Mouse (Mus musculus) liver, postnatal 0 days (tissue): ENCODE measurements around the gene Rsl1. TPM values are rescaled to one million over a fixed set of nuclear protein-coding genes. Genes with fewer than 3 reads are reported as not detected.
A peak's percentile ranks its signal among the peaks of the same experiment; 100 is the strongest.
"Not testable (repeated sequence)": the region's sequence is repeated elsewhere in the genome, so short reads cannot be mapped to it uniquely, and the experiment has no call there.

Experiments used
- ATAC-seq: fragments of 200-750 bp; cut with Nextera tagmentation; 2 replicates; pipeline ENCODE4 v1.8.0; 2017; ENCODE audit warnings: mild to moderate bottlenecking, moderate library complexity
- DNase-seq: peaks from one replicate; pipeline ENCODE4 v3.0.0-alpha.2; 2016
- H3K27ac ChIP-seq: fragments of 300-500 bp; sonication (generic); 2 replicates; pipeline ENCODE4 v1.5.1; 2014; ENCODE audit warnings: antibody characterized with exemption, moderate library complexity, mild to moderate bottlenecking, low read depth
- H3K27me3 ChIP-seq: fragments of 300-500 bp; sonication (generic); 2 replicates; pipeline ENCODE4 v1.6.1; 2014; ENCODE audit warnings: low read length, control low read depth, mixed read lengths; ENCODE audit not compliant: insufficient read depth
- H3K36me3 ChIP-seq: fragments of 300-500 bp; sonication (generic); replicated peaks from 2 replicates; pipeline ENCODE4 v1.6.1; 2014; ENCODE audit warnings: mild to moderate bottlenecking, control low read depth, low read length, moderate library complexity, mixed read lengths; ENCODE audit not compliant: insufficient read depth
- H3K4me1 ChIP-seq: fragments of 300-500 bp; sonication (generic); 2 replicates; pipeline ENCODE4 v1.6.1; 2014; ENCODE audit warnings: antibody characterized with exemption, mild to moderate bottlenecking, control low read depth; ENCODE audit not compliant: insufficient read depth
- H3K4me2 ChIP-seq: fragments of 300-500 bp; sonication (generic); 2 replicates; pipeline ENCODE4 v1.6.1; 2014; ENCODE audit warnings: low read depth, mild to moderate bottlenecking, low read length, moderate library complexity, mixed read lengths
- H3K4me3 ChIP-seq: fragments of 300-500 bp; sonication (generic); 2 replicates; pipeline ENCODE4 v1.5.1; 2014; ENCODE audit warnings: low read depth, low read length
- H3K9ac ChIP-seq: fragments of 300-500 bp; sonication (generic); replicated peaks from 2 replicates; pipeline ENCODE4 v1.6.1; 2014; ENCODE audit warnings: mild to moderate bottlenecking, moderate library complexity
- H3K9me3 ChIP-seq: fragments of 300-500 bp; sonication (generic); 2 replicates; pipeline ENCODE4 v1.6.1; 2016; ENCODE audit warnings: mild to moderate bottlenecking, control low read depth, low read length, mixed read lengths
- CTCF ChIP-seq: sonication (generic); IDR thresholded peaks from 2 replicates; pipeline ENCODE4 v1.5.1; 2016; ENCODE audit warnings: antibody characterized with exemption, low read depth
- EP300 ChIP-seq: IDR thresholded peaks from 2 replicates; pipeline ENCODE4 v1.6.1; 2016; ENCODE audit warnings: antibody characterized with exemption, low read depth, mild to moderate bottlenecking
- WGBS: fragments of 180-500 bp; shearing (Covaris S2); extraction: QIAGEN DNeasy Blood & Tissue Kit; methylation state at CpG from one replicate; pipeline ENCODE4 v1.1.7; 2014; ENCODE audit not compliant: insufficient replicate concordance; 5-methylcytosine and 5-hydroxymethylcytosine counted together
- polyA plus RNA-seq: library from polyadenylated mRNA; unstranded; fragments of >200 nt; fragmentation: Nextera tagmentation; extraction: Ambion mirVana; gene quantifications from 2 replicates; pipeline ENCODE4 v1.2.1, GENCODE M21; 2015

The Rsl1 gene
- polyA plus RNA-seq, result 2.0 and 2.1 TPM in 2 replicates

GRCm38 (mm10) chr13:67172991-67173722, at the start of gene Rsl1:
Rsl1 (plus strand) TSS chr13:67173182.
- H3K27ac ChIP-seq, result peak within 1 kb of the TSS; percentile 72
- H3K36me3 ChIP-seq, H3K27me3 ChIP-seq, H3K4me1 ChIP-seq, H3K9me3 ChIP-seq: not testable (repeated sequence)
- H3K4me3 ChIP-seq, result peak within 1 kb of the TSS; percentile 63
- DNase-seq (peak; percentile 55), ATAC-seq (peak; percentile 96)
- WGBS, result 0% methylated on average over 15 of the region's 17 CpGs
- peak within 1 kb of the TSS; percentile 70 for H3K9ac ChIP-seq
- H3K4me2 ChIP-seq, result peak within 1 kb of the TSS; percentile 75

DNA sequence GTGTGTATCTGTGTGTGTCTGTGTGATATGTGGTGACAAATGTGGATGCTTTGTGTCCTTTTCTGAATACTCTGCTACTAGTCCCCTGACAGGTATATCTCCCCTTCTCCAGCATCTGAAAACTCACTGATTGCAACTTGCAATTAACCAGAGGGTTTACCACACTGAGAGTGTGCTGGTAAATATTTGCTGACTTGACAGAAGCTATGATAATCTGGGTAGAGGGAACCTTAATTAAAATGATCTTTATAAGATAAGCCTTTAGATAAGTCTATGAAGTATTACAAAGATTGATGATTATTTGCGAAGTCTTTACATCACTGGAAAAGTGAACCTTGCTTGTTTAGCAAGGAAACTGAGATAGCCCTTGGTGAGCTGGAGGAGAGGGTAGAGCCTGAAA, 48.5 kb upstream of the Rsl1 start:
- H3K27me3 ChIP-seq, result no peaks in the 10 kb centered on the region
- H3K4me1 ChIP-seq, result 0 out of 2 replicates have a peak, but pooled peaks cover 3% of the 10 kb centered on the region
- ATAC-seq (no peak), DNase-seq (no peak)
- 82% methylated on average over 1 of the region's 1 CpGs for WGBS
- no peak for TF ChIP-seq EP300
- TF ChIP-seq CTCF, result no peak
- no peaks in the 10 kb centered on the region for H3K36me3 ChIP-seq
- H3K9ac ChIP-seq, result no peak overlapping the region
- H3K27ac ChIP-seq, result no peak overlapping the region
- H3K4me2 ChIP-seq, result no peak overlapping the region
- H3K9me3 ChIP-seq, result no peaks in the 10 kb centered on the region
- H3K4me3 ChIP-seq, result no peak overlapping the region

DNA sequence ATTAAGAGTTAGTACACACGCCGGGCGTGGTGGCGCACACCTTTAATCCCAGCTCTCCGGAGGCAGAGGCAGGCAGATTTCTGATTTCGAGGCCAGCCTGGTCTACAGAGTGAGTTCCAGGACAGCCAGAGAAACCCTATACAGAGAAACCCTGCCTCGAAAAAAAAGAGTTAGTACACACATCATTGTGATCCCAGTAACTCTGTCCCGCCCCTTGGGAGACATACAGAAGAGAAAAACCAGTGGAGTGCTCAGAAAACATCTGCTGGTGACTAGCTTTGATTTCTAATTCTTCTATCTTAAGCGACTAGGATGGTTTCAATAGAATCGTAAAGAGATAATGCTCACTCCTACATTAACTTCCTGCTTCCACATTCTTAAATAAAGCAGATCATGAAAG, 45.5 kb upstream of the Rsl1 start:
- H3K27me3 ChIP-seq, DNase-seq, H3K4me3 ChIP-seq, H3K4me1 ChIP-seq, H3K27ac ChIP-seq, H3K9me3 ChIP-seq, H3K9ac ChIP-seq, H3K36me3 ChIP-seq, ATAC-seq: not testable (repeated sequence)
- 70% methylated on average over 10 of the region's 10 CpGs for WGBS
- H3K4me2 ChIP-seq, result peak overlapping the region; percentile 83

DNA sequence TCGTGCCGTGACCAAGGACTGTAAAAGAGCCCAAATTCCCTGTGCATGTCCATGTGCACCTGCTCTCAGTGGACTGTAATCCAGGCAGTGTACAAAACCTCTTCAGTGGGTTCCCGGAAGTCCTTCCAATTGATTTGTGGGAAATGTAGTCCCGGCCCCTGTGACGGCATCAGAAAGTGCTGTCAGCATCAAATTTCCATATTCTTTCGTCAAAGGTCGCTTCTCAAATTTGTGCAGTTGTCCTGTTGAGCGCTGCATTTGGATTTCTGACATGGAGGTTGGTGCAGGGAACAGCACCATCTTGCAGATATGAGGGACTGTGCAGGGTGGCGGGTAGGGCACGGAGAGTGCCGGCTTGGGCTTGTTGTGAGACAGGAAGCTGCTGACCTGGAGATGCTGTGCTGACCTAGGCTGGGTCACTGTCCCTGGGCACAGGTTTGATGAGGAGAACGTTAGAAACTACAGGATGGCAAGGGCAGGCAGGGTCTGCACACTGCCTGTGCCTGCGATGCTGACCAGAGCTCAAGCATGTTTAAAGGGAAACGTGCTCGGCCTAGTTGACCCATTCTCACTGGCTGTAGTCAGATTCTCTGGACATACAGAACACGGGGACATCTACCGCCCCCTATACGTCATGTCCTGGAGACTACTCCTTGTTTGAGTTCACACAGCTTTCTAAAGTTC, 44.8 kb upstream of the Rsl1 start:
- Histone ChIP-seq H3K9ac (peak overlapping the region; percentile 75), H3K27me3 (no peaks in the 10 kb centered on the region), H3K27ac (peak overlapping the region; percentile 84), H3K4me2 (peak overlapping the region; percentile 83), H3K9me3 (no peaks in the 10 kb centered on the region), H3K4me1 (0 out of 2 replicates have a peak, but pooled peaks cover 3% of the 10 kb centered on the region), H3K4me3 (peak overlapping the region; percentile 76), H3K36me3 (no peaks in the 10 kb centered on the region)
- DNase-seq, result peak; percentile 82
- ATAC-seq, result peak; percentile 96
- 1% methylated on average over 18 of the region's 18 CpGs for WGBS
- TF ChIP-seq EP300 (no peak), CTCF (peak; percentile 50)

GRCm38 (mm10) chr13:67166122-67166521, 6.9 kb upstream of the Rsl1 start:
- H3K4me2 ChIP-seq, H3K9me3 ChIP-seq, H3K4me1 ChIP-seq, H3K27ac ChIP-seq, DNase-seq, H3K27me3 ChIP-seq, H3K36me3 ChIP-seq, H3K9ac ChIP-seq, H3K4me3 ChIP-seq, ATAC-seq: not testable (repeated sequence)
- WGBS, result 60% methylated on average over 4 of the region's 4 CpGs

DNA sequence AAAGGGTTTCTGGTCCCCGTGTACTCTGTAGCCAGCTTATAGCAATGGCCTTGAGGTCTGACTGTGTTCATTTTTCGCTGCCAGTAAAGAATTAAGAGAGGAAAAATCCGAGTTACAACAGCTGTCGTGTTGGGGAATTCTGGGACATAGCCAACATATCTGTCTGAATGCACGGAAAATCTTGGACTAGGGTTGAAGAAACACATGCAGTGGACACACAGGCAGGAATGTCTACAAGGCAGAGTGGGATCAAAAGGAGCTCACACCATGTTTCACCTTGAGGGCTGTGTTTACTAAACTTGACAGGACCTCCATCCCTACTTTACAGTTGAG, 707 bp downstream of the Rsl1 start:
- WGBS, result 19% methylated on average over 5 of the region's 5 CpGs
- TF ChIP-seq CTCF (no peak), EP300 (no peak)
- DNase-seq, result no peak
- H3K4me1 ChIP-seq, result no peaks in the 10 kb centered on the region
- H3K9ac ChIP-seq, result peak overlapping the region; percentile 70; the same call in 1 of the 2 replicates
- no peaks in the 10 kb centered on the region for H3K36me3 ChIP-seq
- no peak for ATAC-seq
- no peak overlapping the region for H3K27ac ChIP-seq
- no peaks in the 10 kb centered on the region for H3K9me3 ChIP-seq
- peak overlapping the region; percentile 63 for H3K4me3 ChIP-seq
- H3K27me3 ChIP-seq, result no peaks in the 10 kb centered on the region
- peak overlapping the region; percentile 75 for H3K4me2 ChIP-seq
